Mouse (Mus musculus): ENCODE results near the gene Pde4d.
A peak's percentile ranks its signal among the peaks of the same experiment; 100 is the strongest.

Gene Pde4d

DNA sequence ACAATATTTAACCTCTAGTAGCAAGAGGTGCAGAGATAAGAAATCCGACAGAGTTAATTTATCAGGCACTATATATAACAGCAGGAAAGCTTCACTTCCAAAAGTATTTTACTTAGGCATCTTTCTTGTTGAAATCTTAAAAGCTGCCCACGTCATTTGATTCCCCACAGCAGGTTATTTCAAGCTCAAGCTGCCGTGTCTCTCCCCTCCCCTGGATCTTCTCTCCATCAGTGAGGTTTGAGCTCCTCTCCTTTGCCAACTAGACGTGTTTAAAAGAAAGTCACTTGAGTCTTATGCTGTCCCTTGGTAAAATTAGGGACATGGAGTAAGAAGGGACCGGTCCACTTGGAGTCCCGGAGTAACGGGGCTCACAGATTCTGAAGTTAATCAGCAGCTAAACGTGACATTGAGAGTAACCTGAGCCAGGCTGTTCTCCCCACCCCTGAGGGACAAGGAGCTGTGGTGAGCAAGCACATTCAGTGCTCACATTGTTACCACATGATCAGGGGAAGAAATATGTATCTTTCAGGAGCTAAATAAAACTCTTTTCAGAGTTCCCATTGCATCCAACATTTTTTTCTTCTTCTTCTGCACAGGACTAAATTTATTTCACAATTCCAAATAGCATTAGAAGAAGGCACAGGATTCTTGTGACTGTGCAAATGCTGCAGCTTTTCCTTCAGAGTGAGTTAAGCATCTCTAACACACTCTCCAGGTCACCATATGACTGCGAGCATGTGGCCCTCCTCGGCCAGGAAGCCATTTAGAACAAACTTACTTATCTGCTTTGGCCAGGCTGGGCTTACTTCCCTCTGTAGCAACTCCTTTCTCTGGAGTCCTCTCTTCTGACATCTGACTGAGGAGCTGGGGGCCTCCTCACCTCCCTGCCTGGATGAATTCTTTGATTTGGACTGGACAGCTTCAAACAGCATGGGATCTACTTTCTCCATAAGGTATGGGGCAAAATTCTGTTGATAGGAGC is at the start of gene Pde4d:
Pde4d (plus strand) TSS at position 833 of the 982 bp plus-strand sequence.
- DNase-seq (ENCODE audit: low spot score in 2 of 2): peak; percentile 18 to 22

DNA sequence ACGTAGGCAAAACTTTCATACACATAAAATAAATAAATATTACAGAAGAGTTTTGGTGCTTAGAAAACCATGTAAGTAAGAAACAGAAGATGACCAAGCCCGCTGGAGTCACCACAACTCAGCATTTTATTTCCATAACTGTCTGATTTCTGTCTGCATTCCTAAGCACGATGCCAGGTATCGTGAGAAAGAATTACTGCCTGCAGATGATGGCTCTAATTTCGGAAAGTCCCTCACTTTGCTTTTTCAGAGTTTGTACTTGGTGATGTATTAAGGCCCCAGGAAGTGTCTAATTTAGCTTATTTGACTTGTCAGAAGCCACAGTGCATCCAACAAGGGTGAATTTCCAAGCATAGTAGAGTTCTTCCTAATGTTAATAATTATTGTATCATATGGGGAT is 46.6 kb upstream of the Pde4d start:
- DNase-seq (ENCODE audit: low spot score in 2 of 2): no peak

DNA sequence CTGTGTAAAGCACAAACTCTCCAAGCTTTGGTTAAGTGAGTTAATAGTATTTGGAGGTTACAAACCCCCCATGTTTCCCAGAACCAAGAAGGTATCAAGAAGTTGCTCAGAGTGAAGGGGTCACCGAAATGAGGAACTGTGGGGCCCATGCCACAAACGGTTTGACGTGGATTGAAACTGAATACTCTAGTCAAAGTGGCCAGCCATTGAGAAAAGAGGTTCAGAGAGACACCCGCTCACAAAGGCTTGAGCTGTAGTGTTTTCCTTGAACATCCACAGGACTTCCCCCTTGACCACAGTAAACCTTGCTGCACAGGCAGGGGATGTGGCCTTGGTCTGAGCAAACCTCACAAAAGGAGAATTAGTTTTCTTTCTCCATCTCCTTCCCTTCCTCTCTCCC is 45.4 kb upstream of the Pde4d start:
- DNase-seq (ENCODE audit: low spot score in 2 of 2): no peak

DNA sequence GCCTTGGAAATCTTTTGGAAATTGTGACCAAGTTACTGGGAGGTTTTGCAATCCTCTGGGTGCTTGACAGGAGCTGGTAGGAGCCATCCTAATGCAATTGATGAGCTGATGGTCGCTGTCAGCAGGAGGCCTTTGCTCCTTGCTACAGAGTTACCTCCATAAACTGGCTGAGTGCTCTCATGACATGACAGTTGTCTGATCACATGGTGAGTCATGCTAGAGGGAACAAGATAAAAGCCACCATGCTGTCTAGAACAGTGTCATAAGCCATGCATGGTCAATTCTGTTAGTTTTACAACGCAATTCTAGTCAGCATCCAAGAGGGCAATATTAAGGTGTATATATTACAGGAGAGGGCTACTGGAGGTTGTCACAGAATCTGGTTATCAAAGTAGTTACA is 34.3 kb upstream of the Pde4d start:
- DNase-seq (ENCODE audit: low spot score in 2 of 2): no peak

DNA sequence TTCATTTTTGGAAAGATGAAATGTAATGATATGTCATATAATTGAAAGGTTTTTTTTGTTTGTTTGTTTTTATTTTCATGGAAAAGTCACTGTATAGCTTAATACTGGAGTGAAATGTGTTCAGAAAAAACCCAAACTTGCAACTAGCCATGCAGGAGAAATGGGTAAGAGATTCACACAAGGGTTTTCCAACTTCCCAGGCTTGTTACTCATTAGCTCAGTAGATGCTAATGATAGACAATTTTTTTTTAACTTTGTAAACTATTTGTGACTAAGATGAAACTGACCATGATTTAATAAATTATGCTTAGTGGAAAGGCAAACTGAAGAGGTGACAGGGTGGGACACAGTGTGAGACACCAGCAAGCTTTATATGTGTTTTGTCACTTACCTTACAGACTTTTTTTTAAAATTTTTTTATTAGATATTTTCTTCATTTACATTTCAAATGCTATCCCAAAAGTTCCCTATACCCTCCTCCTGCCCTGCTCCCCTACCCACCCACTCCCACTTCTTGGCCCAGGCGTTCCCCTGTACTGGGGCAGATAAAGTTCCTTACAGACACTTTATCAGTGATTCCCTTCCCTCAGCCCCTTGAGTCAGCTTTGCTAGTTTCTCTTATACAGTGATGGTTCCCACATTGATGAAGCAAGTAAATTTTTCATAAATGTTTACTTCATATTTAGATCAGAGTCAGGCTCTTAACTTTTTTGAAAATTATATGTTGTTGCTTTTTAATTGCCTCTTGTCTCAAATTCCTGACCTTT is 30.8 kb upstream of the Pde4d start:
- no peak for DNase-seq (ENCODE audit: low spot score in 2 of 2)

DNA sequence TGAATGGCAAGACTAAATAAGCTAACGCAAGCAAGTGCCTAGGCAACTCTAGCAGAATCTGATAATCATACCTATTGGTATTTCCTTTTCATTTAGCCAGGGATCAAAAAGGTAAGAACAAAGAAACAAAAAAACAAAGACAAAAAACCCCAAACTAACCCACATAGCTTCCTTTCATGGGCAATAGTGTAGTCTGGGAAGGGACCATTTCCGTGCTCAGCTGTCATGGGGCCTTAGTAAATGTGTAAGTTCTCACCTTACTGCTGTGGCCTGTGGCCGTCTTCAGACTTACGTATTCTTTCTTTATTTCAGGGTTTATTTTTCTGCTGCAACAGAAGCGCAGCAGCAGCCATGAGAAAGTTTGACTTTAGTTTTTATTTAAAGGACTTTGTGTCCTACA is 23.4 kb upstream of the Pde4d start:
- no peak for DNase-seq (ENCODE audit: low spot score in 2 of 2)

DNA sequence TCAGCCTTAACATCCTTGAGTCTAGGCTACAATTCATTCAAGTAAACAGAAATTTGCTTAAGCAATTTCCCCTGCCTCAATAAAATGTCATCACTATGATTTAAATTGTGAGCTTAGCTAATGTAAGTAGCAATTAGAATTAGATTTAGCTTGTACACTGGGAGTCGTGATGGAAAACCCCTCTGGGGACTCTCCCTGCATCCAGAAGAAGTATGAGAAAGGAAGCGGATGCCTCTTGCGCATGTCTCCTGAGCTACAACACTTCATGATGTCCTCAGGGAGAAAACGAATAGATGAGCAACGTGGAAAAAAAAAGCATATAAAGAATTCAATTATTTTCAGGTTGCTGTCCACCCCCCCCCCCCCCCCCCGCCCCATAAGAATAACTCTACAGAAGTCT is 20.9 kb upstream of the Pde4d start:
- DNase-seq (ENCODE audit: low spot score in 2 of 2): no peak

DNA sequence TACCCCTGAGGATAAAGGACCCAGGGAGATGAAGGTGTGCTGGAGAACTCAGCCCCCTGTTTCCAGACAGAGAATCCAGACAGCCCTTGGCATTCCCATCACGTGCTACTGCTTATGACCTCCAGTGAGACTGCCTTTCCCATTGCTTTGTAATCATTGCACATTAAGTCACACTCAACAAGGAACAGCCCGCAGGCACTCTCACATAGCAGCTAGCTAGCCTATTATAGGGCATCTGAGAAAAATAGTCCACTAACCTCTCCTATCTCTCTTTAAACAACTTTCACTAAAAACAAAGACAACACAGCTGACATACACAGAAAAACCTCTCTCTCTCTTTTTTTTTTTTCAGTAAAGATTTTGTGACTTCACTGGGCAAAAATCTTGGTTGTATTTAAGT is 20.1 kb upstream of the Pde4d start:
- DNase-seq (ENCODE audit: low spot score in 2 of 2): no peak

DNA sequence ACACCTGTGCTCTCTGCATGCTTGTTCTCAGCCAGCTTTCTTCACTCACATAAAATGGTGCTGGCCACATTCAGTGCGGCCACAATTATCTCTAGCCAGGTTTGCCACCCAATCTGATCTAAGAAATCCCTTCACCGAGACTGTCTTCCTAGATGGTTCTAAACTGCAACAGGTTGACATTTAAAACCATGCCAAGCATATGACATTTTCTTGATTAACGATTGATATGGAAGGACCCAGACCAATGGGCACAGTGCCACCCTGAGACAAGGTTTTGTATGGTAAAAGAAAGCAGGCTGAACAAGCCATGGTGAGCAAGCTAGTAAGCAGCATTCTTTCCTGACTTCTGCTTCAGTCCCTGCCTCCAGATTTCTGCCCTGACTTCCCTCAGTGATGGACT is 18.0 kb upstream of the Pde4d start:
- DNase-seq (ENCODE audit: low spot score in 2 of 2): no peak

DNA sequence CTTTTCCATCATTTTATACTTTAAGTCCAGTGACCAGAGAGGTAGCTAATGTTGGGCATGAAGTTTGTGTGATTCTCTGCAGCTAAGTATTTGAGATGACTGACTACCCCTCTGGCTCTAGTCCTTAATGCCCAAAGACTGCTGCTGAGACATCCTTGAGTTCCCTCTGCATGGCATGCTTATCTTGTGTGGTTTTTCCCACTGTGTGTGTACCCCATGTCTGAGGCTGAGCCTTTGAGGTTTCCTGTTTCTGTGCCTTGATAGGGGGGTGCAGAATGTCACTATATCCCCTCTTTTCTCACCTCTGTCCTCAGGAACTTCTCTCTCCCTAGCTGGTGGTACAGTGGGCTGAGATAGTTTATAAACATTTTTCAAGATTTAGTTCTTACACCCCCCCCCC is 14.1 kb upstream of the Pde4d start:
- DNase-seq (ENCODE audit: low spot score in 2 of 2): no peak

DNA sequence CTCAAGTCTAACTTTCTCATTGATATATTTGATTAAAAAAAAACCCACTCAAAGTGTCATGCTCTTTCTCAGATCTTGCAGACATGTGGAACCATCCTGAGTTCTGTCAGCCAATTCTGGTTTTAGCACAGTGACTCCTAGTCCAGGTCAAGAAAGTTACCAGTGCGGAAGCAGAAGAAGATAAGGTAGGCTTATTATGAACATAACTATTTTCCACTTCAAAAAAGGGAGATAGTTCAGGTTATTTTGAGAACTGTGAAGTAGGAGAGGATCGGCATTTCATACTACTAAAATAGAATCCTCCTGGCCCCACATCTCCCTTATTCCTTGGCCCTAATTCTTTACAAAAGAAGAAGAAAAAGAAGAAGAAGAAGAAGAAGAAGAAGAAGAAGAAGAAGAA is 12.3 kb upstream of the Pde4d start:
- DNase-seq (ENCODE audit: low spot score in 2 of 2): no peak

DNA sequence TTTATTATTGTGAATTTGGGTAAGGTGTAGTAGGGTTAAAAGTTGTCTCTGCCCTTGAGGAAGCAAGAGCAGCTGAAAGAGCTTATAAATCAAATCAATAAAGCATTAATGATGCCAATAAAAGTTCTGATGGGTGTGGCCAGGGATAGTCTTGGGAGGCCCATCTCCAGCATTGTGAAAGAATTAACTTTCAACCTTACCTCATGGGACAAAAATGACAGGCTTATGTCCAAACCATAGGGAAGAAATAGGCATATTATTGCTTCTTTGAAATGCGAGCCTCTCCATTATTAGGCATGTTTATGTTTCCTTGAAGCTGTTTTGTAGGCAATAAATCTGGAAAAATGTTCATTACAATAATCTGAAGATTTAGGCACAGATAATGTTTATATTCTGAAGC is 10.7 kb upstream of the Pde4d start:
- no peak for DNase-seq (ENCODE audit: low spot score in 2 of 2)

DNA sequence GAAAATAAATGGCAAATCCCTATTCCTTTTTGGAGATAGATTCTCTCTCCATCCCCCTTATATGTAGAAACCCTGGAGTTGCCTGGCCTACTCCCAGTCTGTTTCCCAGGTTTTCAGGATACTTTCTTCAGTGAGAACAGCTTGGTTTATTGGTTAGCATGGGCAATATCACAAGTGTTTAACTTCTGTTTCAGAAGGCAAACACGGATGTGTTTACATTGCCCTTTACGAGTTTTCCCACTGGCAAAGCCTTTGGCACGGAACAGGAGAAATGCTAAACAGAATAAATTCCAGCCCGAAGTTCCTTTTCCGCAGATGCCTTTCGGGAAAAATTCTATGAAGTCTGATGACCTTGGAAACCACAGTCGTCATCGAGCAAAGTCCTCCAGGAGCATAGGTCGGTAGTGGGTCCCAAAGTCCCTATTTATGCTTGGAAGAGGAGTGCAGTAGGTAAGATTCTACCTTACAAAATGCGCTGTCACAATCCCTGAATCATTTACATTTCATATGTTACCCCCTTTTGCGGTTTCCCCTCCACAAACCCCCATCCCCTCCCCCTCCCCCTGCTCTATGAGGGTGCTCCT is 1.3 kb upstream of the Pde4d start:
- DNase-seq (ENCODE audit: low spot score in 2 of 2): no peak

DNA sequence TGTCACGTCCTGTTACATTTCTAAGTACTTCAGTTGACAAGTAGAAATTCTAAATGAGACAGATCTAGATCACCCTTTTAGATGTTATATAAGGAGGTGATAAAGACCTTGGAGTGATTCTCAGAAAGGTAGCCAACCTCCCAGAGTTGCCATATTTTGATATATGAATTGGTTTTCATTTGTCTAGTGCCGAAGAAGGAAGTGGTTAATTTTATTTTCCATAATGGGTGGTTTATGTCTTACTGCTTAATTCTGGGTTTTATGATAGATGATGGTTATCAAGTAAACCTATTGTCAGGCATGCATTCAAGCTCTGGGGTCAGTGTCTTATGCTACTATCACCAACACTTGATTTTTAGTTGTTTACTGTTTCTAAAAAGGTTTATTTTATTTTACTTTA is 1.4 kb downstream of the Pde4d start:
- no peak for DNase-seq (ENCODE audit: low spot score in 2 of 2)

DNA sequence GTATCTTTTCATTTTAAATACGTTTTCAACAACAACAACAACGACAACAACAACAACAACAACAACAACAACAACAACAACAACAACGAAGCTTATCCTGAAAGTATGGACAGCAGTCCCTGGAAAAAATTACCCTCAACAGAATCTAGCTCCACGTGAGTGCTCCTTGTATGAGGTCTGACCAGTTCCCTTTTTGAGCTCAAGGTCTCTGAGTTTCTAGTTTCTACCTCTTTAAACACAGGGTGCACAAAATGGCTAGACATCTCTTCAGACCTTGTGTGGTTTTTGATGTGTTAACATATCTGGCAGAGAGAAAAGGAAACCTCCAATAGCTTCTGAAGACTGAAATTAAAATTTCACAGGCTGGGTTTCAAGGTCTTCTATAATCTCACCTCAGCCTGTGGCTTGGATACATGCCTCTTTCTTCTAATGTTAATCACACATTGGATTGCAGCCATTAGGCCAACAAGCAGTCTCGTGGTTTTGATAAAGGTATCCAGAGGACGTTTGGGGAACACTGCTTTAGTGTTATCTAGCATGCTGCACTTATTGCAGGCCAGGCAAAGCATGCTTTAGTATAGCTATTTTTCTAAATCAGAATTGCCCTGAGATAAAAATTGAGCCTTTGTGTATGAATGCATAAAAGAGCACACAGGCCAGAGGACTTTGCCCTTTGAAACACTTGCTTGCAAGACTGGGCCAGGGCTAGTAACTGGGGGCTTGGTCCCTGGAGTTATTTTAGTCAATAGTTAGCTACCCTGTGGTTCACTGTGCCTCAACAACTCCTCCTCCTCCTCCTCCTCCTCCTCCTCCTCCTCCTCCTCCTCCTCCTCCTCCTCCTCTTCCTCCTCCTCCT is 3.5 kb downstream of the Pde4d start:
- DNase-seq (ENCODE audit: low spot score in 2 of 2): no peak

DNA sequence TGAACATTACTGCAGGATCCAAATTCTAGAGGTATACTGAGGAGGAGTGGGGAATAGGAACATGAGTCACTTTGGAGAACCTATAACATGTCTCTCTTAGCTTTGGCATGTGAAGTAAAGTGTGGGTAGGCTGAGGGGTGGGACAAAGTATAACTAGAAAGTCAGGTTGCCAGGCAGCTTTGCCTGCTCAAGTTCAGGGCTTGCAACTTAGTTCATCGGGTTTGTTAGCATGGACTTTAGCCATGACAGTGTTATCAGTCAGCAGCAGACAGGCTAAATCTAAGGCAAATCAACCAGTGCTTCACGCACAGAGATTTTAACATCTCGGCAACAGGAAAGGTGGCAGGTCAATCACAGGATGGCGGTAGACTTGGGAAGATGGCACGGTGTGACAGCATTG is 12.8 kb downstream of the Pde4d start:
- no peak for DNase-seq (ENCODE audit: low spot score in 2 of 2)

DNA sequence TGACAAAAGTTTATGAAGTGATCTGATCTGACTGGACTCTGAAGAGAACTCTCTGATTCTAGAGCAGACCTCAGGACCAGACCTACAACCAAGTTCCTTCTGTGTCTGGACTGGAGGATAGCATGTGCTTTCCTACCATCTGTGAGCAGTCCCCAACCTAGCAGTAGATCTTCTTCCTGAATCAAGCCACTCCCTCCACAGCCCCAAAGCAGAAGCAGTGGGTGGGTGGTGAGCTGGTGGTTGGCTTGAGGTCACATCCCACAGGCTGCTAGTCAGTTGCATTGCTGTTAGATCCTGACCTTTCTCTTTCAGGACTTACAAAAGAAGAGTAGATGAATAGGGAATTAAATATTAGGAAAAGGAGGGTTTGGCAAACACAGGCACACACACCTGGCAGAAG is 16.0 kb downstream of the Pde4d start:
- DNase-seq (ENCODE audit: low spot score in 2 of 2): no peak

DNA sequence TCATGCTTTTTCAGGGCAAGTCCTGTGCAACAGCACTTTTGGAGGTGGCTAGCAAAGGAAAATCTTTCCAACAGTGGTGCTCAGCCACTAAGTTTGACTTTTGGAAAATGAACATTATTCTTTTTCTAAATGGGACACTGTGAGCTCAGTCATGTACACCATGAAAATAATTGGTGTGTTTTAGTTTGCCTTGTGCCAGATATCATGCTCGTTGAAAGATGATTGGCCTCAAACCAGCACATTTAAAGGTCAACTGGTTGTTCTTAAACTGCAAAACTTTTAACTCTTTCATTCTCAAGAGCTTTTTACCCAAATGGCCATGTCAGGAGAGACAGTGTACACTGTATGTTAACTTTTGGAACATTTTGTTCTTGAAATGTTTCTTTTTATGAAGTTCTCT is 17.3 kb downstream of the Pde4d start:
- no peak for DNase-seq (ENCODE audit: low spot score in 2 of 2)

DNA sequence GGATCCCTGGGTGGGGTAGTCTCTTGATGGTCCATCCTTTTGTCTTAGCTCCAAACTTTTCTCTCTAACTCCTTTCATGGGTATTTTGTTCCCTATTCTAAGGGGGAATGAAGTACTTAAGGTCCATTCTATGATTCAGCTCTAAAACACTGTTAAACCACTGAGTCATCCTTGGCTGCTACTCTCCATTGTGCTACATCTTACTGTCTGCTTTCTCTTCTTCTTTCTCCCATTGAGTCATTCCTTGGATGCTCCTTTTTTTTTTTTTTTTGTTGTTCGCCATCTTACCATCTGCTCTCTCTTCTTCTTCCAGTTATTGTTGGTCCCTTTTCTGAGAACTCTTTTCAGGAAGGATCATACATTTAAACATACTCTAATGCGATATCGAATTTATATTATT is 30.7 kb downstream of the Pde4d start:
- no peak for DNase-seq (ENCODE audit: low spot score in 2 of 2)

DNA sequence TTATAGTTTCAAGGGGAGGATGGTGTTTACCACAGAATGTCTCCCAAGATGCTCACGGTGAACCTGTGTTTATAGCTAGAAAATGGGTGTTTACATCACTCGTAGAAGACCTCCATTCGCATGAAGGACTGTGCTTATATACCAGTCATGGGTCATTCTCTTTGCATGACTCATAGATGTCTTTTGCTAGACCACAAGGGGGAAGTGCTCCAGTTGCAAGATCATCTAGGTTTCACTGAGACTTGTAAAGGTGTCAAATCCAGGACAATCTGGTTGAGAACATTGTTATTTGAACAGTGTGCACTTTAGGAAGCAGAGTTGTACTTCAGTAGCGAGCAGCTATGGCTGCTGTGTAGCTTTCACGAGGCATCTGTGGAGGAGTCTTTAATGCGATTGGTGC is 35.3 kb downstream of the Pde4d start:
- DNase-seq (ENCODE audit: low spot score in 2 of 2): no peak

DNA sequence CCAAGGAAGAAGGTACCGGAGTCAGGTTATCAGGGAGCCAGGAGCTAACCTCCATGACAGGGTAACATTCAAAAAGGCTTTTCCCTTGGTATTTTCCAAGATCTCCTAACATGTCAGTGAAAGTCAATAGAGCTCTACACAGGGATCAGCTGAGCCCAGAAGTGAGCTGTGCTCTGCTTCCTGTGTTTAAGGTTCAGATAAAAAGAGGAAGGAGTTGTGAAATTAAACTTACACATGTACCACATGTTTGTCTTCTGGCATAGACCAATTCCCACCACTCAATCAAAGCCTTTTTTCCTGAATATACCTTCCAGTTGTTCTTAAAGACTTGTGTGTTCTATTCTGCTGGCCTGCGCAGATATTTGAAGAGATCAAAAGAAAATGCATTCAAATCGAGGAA is 37.3 kb downstream of the Pde4d start:
- no peak for DNase-seq (ENCODE audit: low spot score in 2 of 2)

DNA sequence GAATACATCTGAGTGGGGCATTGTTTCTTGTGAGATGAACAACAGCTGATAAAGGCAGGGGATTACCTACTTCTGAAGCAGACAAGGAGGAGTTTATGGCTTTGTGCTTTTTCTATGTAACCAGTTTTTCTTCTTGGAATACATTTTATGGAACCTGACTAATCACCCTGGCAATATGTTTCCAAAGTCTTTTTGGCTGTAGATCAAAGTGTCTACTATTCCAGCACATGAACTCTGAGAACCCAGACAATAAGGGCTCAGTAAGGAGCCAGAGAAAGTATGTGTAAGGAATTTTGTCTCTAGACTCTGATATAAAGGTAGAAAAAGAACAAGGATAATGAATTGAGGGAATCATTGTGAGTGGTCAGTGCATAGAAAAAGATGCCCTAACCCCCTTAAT is 40.1 kb downstream of the Pde4d start:
- no peak for DNase-seq (ENCODE audit: low spot score in 2 of 2)

Data from right cerebral cortex, postnatal 36 days (tissue).